In the genomic region with DNA sequence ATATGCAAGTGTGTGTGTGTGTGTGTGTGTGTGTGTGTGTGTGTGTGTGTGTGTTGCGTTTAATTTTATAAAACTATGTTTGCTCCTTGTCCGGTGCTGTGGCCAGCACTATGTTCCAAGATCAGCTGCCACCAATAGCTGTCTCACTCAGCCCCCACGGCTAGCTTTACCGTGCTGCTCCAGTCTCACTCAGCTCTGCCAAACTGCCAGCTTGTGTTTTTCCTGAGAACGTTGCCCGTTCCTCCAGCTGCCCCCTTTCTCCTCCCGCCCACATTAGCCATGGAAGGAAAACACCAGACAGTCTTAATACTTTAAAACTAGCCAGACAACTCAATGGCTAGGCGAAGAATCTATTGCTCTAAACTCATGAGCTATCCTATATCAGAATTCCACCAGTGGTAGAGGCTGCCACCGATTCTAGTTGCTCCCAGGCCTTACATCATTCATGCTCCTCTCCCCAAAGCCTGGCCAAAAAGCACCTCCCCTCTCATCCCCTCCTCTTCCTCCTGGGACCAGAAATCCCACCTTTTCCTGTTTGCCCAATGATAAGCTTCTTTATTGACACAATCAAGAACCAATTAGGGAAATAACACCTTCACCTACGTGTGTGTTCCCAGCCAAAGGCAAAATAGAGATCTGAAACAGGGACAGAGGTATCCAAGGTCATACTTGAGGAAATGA, we compare ENCODE assay signal across 20 mouse cellular contexts. TPM values are rescaled to one million over a fixed set of nuclear protein-coding genes. Genes with fewer than 3 reads are reported as not detected.
DNase-seq lines count a peak whose midpoint lies in the region; ATAC-seq and TF ChIP-seq lines count a peak whose summit lies in the region.
"Had no signal": no experiment of that assay in that cellular context is flagged by ENCODE, and none has a peak within 500 bp of the region (broad histone marks: within the 10 kb centered on the region; RNA-seq: fewer than 3 reads in every experiment).

No protein-coding gene starts in this region.

- H3K27me3 ChIP-seq in forebrain, postnatal 0 days (ENCODE audit: insufficient read depth, low read length) = no peaks in the 10 kb centered on the region
- no peaks in the 10 kb centered on the region for H3K27me3 ChIP-seq in forebrain, embryonic 14.5 days (replicated peaks; ENCODE audit: control insufficient read depth, insufficient read depth, low read length)
- H3K27me3 ChIP-seq: heart, embryonic 13.5 days; hindbrain, embryonic 13.5 days had no signal

- intact Hi-C loops in heart, postnatal 14 days (cut with DNase I) = no loop called here

- WGBS in forebrain, postnatal 0 days = 69% methylated on average over 10 of the region's 10 CpGs
- WGBS in forebrain, embryonic 14.5 days = 84% methylated on average over 10 of the region's 10 CpGs

- ATAC-seq in forebrain, postnatal 0 days = peak; percentile 25; the same call in 1 of the 2 replicates
- ATAC-seq in forebrain, embryonic 14.5 days = no peak

- no peak overlapping the region for H3K27ac ChIP-seq in forebrain, postnatal 0 days (ENCODE audit: low read depth, low read length)
- no peak overlapping the region for H3K27ac ChIP-seq in forebrain, embryonic 14.5 days (ENCODE audit: low read depth, low read length)
- H3K27ac ChIP-seq: heart, embryonic 13.5 days; hindbrain, embryonic 13.5 days had no signal

- DNase-seq in forebrain, postnatal 0 days = peak; percentile 42
- DNase-seq in forebrain, embryonic 14.5 days (ENCODE audit: low spot score) = no peak
- peak; percentile 48 to 53 for DNase-seq in layer of hippocampus, adult 18-20 months (ENCODE audit: low spot score in 2 of 2)
- peak; percentile 30 to 79 for DNase-seq in left cerebral cortex, adult 9 months (ENCODE audit: low spot score in 2 of 2)
- DNase-seq in right cerebral cortex, postnatal 36 days (ENCODE audit: low spot score in 2 of 2) = peak; percentile 65 to 71
- DNase-seq in B cell, adult 2 months = no peak
- DNase-seq in spleen, postnatal 4 days (ENCODE audit: low spot score in 2 of 2) = no peak
- no peak for DNase-seq in heart, postnatal 14 days
- DNase-seq: adrenal gland, postnatal 36 days; cerebellum, adult 11-12 months; embryo, embryonic 11 days; gastrocnemius, postnatal 10 days had no signal

- no peaks in the 10 kb centered on the region for H3K9me3 ChIP-seq in forebrain, postnatal 0 days (ENCODE audit: low read length)
- H3K9me3 ChIP-seq in forebrain, embryonic 14.5 days (replicated peaks; ENCODE audit: control insufficient read depth, low read length) = no peaks in the 10 kb centered on the region
- H3K9me3 ChIP-seq: heart, embryonic 13.5 days; hindbrain, embryonic 13.5 days had no signal

- no peak overlapping the region for H3K4me2 ChIP-seq in forebrain, postnatal 0 days (ENCODE audit: low read depth)
- no peak overlapping the region for H3K4me2 ChIP-seq in forebrain, embryonic 14.5 days (ENCODE audit: low read length)
- H3K4me2 ChIP-seq: heart, embryonic 13.5 days; hindbrain, embryonic 13.5 days had no signal

- TF ChIP-seq CTCF in forebrain, postnatal 0 days (IDR thresholded peaks at IDR 0.05; ENCODE audit: low read depth) = no peak

- H3K4me1 ChIP-seq in forebrain, postnatal 0 days (ENCODE audit: insufficient read depth) = no peaks in the 10 kb centered on the region
- no peaks in the 10 kb centered on the region for H3K4me1 ChIP-seq in forebrain, embryonic 14.5 days (ENCODE audit: control insufficient read depth, insufficient read depth, low read length)
- H3K4me1 ChIP-seq: heart, embryonic 13.5 days; hindbrain, embryonic 13.5 days had no signal

- H3K4me3 ChIP-seq in forebrain, postnatal 0 days (ENCODE audit: low read depth, low read length) = no peak overlapping the region
- H3K4me3 ChIP-seq in forebrain, embryonic 14.5 days (ENCODE audit: low read depth, low read length) = no peak overlapping the region
- H3K4me3 ChIP-seq: erythroblast, embryonic 14.5 days; heart, embryonic 13.5 days; hindbrain, embryonic 13.5 days had no signal

- H3K36me3 ChIP-seq in forebrain, postnatal 0 days (ENCODE audit: insufficient read depth) = no peaks in the 10 kb centered on the region
- H3K36me3 ChIP-seq in forebrain, embryonic 14.5 days (ENCODE audit: control insufficient read depth, insufficient read depth, low read length) = no peaks in the 10 kb centered on the region
- H3K36me3 ChIP-seq: heart, embryonic 13.5 days; hindbrain, embryonic 13.5 days had no signal

- no peak overlapping the region for H3K9ac ChIP-seq in forebrain, postnatal 0 days
- H3K9ac ChIP-seq in forebrain, embryonic 14.5 days (ENCODE audit: low read length) = no peak overlapping the region
- H3K9ac ChIP-seq: heart, embryonic 13.5 days; hindbrain, embryonic 13.5 days had no signal

RNA-seq across cellular contexts. Expression of gene Bpifb9a, which starts 14.2 kb away (rescaled TPM):
- not detected in 2 replicates for total RNA-seq in forebrain, postnatal 0 days (2014; rRNA removed)
- 0.65 TPM in 1 of 2 replicates, not detected in the other for polyA plus RNA-seq in forebrain, postnatal 0 days (2015; fragmentation: Nextera tagmentation; extraction: Ambion mirVana)
- not detected in 2 replicates for polyA plus RNA-seq in forebrain, embryonic 14.5 days (2014; fragmentation: Nextera tagmentation; extraction: Ambion mirVana)
- total RNA-seq in layer of hippocampus, adult 18-20 months (2021) = not detected
- total RNA-seq in heart, postnatal 14 days (2021) = not detected
- total RNA-seq: adrenal gland, postnatal 36 days; ES-E14; gastrocnemius, postnatal 10 days; megakaryocyte progenitor cell, adult 5-6 weeks had no signal
- polyA plus RNA-seq: erythroblast, embryonic 14.5 days; heart, embryonic 13.5 days; hindbrain, embryonic 13.5 days; kidney, embryonic 14.5 days; limb, embryonic 11.5 days; liver, embryonic 16.5 days had no signal

RNA-seq across cellular contexts. Expression of gene Bpifb5, which starts 20.0 kb away (rescaled TPM):
- total RNA-seq in forebrain, postnatal 0 days (2014; rRNA removed) = 0.14 and 0.31 TPM in 2 replicates
- 0.24 and 0.53 TPM in 2 replicates for polyA plus RNA-seq in forebrain, postnatal 0 days (2015; fragmentation: Nextera tagmentation; extraction: Ambion mirVana)
- polyA plus RNA-seq in forebrain, embryonic 14.5 days (2014; fragmentation: Nextera tagmentation; extraction: Ambion mirVana) = 0.22 and 0.51 TPM in 2 replicates
- not detected for total RNA-seq in layer of hippocampus, adult 18-20 months (2021)
- not detected for total RNA-seq in heart, postnatal 14 days (2021)
- total RNA-seq: gastrocnemius, postnatal 10 days had no signal
- polyA plus RNA-seq: erythroblast, embryonic 14.5 days; liver, embryonic 16.5 days had no signal

RNA-seq across cellular contexts. Expression of gene Bpifb1, which starts 52.9 kb away (rescaled TPM):
- total RNA-seq in forebrain, postnatal 0 days (2014; rRNA removed) = 0.33 TPM in 1 of 2 replicates, not detected in the other
- polyA plus RNA-seq in forebrain, postnatal 0 days (2015; fragmentation: Nextera tagmentation; extraction: Ambion mirVana) = 0.23 and 0.92 TPM in 2 replicates
- polyA plus RNA-seq in forebrain, embryonic 14.5 days (2014; fragmentation: Nextera tagmentation; extraction: Ambion mirVana) = 0.28 and 0.48 TPM in 2 replicates
- under 1 TPM; 0.12 to 0.15 TPM for total RNA-seq in layer of hippocampus, adult 18-20 months (2021)
- total RNA-seq in heart, postnatal 14 days (2021) = 1 to 10 TPM in 1 of 2 experiments, not detected in 1; 2.2 TPM
- total RNA-seq: adrenal gland, postnatal 36 days; gastrocnemius, postnatal 10 days; megakaryocyte progenitor cell, adult 5-6 weeks had no signal
- polyA plus RNA-seq: erythroblast, embryonic 14.5 days; hindbrain, embryonic 13.5 days; kidney, embryonic 14.5 days; limb, embryonic 11.5 days had no signal

Comparison
In these comparisons a context has a peak if more than half of its experiments do, and no peak if none do; other contexts are left out.
1. DNase-seq: peak in forebrain, postnatal 0 days (single experiment), layer of hippocampus, adult 18-20 months (2 of 2), left cerebral cortex, adult 9 months (2 of 2) and right cerebral cortex, postnatal 36 days (2 of 2); none in forebrain, embryonic 14.5 days (single experiment), B cell, adult 2 months (0 of 2), spleen, postnatal 4 days (0 of 2) and heart, postnatal 14 days (0 of 2).